Mouse (Mus musculus) thymus, postnatal 10 days (tissue): ENCODE measurements around the gene Sema3f.

Experiments
- DNase-seq, 2 experiments: peaks; one replicate each; pipeline ENCODE4 v3.0.0; 2021; ENCODE audit warnings: low spot score in 2 of 2

Sema3f gene

DNA sequence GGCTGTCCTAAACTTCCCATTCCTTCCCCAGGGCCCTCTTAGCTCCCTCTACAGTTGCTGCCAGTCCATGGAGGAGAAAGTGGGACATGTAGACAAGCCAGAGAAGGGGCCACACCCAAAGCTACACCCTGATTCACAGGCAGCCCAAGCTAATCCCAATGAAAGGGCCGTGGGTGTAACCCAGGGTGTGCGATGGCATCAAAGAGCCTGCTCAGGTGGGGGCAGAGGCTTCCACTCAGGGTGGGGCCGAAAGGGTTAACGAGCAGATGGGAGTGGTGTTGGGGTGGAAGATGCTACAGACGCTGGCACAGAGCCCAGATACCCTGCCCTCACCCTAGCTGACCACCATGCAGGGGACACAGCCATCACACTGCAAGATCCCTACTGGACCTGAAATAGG is 17.5 kb downstream of the Sema3f start:
- DNase-seq = no peak

DNA sequence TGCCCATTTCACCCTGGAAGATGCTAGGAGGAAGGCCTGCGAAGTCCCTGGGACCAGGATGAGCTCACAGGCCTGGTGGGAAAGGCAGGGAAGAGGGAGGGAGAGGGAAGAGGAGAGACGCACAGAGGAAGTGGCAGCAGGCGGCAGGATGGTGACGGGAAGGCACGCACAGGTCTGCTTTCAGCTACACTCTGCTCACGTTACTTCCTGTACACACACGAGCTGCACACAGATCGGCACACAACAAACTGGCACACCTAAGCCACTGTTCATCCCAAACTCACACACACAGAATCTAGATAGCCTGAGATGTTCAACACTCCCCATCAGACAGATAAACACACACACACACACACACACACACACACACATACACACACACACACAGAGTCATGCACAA is 19.9 kb downstream of the Sema3f start:
- DNase-seq = no peak

DNA sequence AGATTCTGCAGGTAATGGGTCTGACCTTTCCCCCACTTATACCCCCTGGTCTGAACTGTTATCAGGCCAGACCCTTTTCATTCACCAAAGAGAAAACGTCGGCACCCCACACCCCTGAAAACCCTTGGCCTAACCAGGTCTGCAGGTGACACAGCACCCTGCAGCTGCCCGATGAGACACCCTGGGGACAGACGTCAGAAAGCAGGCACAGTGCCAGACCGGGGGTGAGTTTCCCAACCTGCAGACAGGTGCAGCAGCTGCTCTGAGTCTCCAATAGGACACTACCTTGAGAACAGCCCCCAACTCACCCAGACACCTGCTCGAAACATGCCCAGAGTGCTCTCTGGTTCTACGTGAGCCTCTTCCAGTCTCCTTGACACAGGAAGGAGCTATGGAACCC is 21.3 kb downstream of the Sema3f start:
- no peak for DNase-seq

DNA sequence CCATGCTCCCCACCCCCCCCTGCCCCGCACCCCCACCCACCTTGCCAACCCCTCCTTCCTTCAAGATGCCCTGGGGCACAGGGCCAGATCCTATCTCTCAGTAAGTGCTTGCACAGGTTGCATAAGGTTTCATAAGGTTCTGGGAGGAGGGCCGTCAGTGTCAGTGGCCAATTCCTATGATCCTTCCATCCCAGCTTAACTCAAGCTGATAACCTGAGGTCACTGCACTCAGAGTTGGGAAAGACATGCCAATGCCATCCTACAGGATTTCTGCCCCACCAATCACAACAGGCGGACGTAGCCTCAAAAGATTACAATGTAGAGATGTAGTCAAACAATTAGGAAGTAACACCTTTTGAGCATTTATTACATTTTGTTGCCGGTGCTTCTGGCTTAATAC is 21.9 kb downstream of the Sema3f start:
- no peak for DNase-seq

DNA sequence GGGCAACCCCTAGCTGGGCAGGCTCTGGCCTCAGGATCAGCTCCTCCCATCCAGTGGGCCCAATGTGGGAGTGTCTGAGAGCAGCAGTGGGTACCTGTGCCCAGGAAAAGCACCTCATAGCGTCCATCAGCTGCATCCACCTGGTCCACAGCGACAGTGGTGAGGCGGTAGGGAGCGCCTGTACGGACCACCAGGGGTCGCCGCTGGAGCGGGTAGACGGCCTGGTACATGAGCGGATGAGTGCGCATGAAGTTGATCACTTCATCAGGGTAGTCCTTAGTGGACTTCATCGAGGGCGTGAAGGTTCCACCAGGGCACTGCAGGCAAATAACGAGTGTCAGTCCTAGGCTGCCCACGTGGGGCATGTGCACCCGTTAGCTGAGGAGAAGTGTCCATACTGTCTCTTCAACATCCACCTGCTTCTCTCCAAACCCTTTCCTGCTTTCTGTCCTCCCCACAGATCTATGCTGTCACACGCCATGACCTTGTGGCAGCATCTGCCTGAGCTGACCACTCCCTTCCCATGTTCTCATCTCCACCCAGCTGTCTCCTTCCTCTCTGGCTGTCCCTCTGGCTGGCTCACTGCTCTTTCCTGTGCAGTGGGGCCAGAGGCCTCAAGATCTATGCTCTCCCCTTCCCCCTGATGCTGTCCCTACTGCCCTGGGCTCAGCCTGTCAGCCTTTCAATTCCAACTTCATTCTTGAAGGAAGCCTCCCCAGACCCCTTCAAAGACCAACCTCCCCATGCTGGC is 24.9 kb downstream of the Sema3f start:
- peak; percentile 50 to 83 for DNase-seq

DNA sequence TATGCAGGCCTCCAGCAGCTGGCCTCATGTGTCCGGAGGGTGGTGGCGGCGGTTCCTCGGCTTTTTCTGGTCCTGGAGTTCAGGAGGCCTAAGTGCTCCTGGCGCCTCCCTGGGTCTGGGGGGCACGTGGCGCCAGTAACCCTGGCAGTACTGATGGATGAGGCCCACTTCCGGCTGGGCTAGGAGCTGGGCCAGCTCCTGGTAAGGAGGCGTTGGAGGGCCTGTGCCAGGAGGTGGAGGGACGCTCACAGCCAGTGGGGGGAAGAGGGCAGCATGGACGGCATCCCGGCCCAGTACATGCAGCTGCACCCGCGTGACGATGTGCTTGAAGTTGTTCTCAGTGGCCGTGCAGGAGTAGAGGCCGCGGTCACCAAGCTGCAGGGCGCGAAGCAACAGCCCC is 27.9 kb downstream of the Sema3f start:
- DNase-seq = no peak

DNA sequence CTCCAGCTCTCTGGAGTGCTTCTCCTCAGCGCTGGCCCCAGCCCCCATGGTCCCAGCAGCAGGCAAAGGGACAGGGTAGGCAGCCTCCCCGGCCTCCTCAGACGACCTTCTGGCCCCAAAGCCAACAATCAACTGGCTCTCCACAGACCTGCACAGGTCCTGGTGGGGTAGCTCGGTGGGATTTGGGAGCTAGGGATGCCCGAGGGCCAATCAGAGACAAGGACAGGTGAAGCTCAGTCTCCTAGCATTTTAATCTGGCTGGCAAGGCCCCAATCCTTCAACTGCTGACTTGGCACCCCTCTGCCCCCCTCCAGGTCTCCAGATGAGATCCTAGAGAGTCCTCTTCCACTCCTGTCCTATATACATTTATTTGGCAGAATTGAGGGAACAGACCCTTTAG is 30.8 kb downstream of the Sema3f start, which contains the start of gene Gnat1:
Gene Gnat1 (minus strand): TSS at position 212 of the 400 bp plus-strand sequence.
- DNase-seq = no peak

DNA sequence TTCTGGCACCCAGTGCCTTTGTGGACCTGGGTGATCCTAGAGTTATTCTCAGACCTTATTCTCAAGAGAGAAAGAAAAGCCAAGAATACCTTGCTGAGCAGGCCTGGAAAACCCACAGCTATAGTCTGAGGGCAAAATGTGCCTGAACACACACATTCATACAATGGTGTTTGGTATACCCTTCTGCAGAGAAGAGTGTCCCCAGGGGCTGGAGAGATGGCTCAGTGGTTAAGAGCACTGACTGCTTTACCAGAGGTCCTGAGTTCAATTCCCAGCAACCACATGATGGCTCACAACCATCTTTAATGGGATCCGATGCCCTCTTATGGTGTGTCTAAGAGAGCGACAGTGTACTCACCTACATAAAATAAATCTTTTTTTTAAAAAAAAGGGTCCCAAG is 31.4 kb downstream of the Sema3f start:
- DNase-seq = no peak

DNA sequence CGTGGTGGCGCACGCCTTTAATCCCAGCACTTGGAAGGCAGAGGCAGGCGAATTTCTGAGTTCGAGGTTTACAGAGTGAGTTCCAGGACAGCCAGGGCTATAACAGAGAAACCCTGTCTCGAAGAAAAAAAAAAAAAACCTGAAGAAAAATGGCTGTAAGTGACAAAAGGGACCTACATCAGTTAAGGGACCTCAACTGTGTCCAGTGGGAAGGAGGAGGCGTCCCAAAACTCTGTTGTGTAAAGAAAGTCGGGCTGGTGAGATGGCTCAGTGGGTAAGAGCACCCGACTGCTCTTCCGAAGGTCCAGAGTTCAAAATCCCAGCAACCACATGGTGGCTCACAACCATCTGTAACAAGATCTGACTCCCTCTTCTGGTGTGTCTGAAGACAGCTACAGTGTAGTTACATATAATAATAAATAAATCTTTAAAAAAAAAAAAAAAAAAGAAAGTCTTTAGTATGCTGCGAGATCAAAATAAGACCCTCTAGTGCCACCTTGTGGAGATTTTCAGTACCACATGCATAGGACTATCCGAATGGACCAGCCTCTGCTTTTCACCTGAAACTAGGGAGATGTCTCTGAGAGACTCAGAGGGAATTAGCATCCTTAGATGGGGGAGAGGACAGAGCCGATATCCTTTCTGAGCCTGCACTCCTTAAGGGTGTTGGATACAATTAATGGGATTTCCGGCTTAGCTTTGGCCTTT is 32.3 kb downstream of the Sema3f start:
- DNase-seq = peak; percentile 59 to 82

DNA sequence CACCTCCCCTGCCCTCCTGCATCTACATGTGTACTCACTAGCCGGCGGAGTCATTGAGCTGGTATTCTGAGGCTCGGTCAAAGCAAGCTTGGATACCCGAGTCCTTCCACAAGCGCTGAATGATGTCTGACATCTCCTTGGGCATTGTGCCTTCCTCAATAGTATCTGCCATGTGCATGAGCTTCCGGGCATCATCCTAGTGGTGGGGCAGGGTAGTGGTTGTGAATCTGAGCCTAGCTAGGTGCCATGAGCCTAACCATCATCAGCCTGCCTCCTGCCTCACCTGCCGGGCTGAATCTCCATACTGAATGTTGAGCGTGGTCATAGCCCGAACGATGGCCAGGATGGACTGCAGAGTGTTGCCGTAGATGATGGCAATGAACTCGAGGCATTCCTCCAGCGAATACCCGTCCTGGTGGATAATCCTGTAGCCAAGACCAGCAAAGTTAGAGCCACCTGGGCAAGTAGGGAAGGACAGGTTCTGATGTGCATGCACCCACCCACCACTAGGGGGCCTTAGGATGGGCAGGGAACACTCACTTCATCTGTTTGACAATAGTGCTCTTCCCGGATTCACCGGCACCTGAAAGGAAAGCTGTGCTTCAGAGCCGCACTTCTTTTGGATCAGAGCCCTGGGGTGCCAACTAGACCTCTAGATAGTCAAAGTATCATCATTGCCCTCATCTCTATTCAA is 33.0 kb downstream of the Sema3f start:
- peak; percentile 37 to 73 for DNase-seq

DNA sequence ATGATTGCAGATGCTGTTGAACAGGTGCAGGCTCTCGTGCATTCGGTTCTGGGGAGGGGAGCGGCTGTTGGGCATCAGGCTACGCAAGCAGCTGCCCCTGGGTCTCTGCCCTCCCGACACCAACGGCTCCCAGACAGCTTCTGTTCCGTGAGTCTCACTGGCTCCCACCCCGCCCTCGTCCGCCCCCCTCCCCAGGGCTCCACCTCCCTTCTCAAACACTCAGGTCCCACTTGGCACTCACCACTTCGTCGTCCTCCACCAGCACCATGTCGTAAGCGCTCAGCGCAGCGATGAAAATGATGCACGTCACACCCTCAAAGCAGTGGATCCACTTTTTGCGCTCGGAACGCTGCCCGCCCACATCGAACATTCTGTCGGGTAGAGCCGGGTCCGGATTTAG is 34.0 kb downstream of the Sema3f start:
- DNase-seq = no peak

DNA sequence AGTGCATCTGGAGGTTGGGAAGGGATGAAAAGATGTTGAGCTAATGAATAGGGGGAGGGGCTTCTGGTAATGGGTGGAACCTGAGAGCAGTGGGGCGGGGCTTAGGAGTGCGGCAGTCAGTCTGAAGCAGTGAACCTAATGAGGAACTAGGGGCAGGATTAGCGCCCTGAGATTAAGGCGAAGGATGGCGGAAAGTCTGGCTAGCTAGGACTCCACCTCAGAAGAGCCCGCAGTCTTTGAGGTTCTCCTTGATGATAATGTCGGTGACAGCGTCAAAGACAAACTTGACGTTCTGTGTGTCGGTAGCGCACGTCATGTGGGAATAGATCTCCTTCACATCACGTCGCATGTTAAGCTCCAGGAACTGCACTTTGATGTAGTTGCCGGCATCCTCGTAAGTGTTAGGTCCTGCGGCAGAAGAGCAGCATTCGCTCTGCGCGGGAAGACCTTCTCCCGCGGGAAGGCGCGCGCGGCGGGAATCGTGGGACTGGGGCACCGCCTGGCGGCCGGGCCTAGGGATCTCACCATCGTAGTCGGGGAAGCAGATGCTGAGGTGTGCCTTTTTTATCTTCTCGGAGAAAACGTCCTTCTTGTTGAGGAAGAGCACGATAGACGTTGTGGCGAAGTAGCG is 34.5 kb downstream of the Sema3f start:
- DNase-seq = peak; percentile 42 to 66

DNA sequence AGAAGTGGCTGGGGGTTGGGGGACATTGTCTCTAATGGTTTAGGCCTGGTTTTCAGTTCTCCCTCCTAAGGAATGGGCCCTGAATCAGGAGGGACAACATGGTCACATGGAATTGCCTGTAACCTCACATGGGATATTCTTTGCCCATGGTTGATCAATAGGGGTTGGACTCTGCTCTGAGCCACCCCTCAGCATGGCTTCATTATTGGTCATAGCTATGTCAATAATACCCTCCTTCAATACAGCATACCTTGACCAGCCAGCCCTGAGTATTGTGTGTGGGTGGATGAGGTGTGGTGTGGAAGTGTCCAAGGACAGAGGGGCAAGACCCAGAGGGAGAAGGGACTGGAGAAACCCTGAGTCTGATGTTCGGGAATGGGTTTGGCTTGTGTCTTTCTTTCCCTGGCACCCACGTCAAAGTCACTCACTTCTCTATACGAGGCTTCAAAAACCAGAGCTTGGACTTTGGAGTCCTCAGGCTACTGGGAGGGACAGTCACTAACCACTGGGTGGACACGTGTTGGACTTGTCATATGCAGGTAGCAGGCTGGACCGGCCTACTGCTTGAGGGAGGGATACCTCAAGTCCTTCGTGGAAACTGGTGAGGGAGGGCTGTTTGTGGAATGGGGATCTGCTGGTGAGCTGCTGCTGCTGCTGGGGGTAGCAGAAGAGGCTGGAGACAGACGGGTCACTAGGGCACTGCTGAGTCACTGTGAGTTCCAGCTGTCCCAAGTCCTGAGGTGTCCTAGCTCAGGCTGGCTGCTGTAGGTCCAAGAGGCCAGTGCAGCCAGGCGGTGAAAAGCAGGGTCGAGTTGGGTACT is 35.5 kb downstream of the Sema3f start:
- no peak for DNase-seq

DNA sequence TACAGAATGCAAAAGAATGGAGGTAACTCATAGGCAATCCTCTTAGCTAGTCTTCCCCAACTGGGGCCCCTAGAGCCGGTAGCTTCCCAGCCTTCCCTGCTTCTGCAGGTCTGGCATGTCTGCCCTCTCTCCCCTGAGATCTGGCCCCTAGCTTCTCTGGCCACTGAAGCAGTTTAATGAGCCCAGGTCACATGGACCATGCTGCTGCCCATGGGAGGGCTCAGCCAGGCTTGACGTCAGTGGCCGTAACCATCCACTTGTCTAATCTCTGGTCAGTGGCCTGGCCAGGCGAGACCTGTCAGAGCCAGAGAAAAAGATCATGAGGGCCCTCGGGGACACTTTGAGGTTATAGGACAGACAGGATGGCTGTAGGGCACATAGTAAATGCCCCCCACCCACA is 40.0 kb downstream of the Sema3f start:
- DNase-seq = no peak

DNA sequence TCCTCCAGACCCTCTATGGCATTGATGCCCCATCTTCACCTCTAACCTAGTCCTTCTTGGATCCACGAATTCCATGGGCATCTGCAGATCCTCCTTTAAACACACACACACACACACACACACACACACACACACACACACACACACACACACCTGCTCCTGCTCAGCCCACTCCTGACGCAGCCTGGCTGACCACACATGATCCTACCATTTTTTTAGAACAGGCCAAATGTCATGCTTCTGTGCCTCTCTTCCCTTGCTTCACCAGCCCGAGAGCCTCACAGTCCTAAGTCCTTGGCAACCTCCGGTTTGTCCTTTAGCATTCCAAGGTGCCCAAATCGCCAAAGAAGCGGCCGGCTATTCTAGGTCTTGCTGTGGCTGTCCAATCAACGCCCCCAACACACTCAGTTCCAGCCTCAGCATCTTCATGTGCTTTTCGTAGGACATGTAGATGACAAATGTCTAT is 40.8 kb downstream of the Sema3f start, which contains the start of gene Slc38a3:
Gene Slc38a3 (minus strand): TSS at position 51 of the 466 bp plus-strand sequence.
- DNase-seq = no peak

DNA sequence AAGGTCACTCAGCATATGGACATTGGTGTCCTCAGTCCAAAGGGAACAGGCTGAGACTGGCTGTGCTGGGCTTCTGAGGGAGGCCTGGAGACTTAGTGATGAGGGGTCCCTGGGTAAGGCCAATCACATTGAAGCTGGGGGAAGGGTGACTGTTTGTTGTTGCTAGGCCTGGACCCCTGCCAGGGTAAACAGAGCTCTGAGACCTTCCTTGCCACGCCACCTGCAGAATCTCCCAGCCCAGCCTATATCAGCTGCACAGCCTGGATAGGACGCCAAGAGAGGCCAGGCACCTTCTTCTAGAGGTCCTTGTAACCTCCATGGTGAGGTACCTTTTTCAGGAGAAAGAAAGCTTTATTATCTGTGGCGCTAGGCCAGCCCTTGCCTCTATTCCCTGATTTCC is 41.4 kb downstream of the Sema3f start:
- no peak for DNase-seq

DNA sequence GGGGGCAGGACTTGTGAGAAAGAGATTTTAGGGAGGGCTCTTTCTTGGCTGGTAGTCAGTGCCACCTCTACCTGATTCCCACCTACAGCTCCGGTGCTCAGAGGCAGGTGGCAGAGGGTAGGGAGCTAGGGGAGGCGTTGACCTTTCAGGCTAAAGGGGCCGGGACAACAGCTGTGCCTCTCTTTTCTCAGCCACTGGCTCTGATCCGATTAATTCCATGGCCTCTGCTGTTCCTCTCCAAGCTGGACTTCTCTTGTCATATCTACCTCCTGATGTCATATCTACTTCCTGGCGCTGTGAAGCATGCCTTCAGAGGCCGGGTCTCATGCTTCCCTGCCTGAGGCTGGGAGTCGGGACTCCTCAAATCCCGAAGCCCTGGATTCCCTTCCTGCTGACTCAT is 42.3 kb downstream of the Sema3f start:
- DNase-seq = no peak

DNA sequence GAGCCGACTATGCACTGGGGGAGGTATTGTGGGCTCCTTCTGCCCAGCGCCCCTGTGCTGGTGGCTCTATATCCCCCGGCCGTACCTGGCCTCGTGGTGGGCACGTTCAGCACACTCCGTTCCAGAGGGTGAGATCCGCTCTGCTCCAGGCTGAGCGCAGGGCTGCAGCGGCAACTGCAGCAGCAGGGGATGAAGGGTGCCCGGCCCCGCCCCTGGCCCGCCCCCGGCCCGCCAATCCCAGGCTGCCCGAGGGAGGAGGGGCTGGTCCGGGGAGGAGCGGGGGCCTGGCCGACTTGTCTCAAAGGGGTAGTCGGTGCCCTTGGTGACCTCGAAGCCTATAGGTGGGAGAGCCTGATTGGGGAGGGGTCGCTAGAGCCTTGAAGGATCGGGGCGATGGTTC is 43.1 kb downstream of the Sema3f start:
- no peak for DNase-seq

DNA sequence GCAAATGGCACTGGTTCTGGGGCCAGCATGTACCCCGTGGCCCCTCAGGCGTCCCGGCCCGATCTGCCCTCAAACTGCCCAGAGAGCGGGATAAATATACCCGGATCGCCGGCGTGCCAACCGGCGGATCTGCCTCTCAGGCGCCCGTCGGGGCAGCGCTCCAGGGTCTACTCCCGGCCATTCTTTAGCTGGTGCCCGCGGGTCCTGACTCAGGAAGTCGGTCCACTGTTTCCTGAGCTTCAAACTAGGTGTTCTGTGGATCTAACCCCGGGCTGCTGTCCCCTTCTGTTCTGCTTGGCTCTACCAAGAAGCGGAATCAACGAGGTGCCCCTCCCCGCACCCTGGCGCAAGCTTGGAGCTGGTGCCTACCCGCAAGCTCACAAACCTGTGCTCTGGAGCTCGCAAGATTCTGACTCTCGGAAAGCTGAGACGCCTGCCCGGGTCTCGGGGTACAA is 43.5 kb downstream of the Sema3f start:
- no peak for DNase-seq

DNA sequence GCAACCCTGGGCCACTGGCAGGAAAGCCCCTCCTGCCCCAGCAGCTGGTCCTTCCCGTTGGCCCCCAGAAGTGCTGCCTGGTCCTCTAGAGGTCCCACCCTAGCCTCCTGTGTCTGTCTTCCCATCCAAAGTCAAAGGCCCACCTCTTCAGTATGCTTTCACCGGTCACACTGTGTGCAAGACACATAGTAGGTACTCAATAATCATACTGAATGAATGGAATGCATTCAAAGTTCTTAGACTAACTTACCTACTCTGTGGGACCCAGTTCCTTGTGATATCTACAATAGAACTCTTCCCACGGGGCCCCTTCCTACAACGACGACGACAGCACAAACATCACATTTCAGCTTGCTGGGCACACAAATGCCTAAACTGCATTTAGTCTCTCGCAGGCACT is 45.0 kb downstream of the Sema3f start:
- DNase-seq = no peak

DNA sequence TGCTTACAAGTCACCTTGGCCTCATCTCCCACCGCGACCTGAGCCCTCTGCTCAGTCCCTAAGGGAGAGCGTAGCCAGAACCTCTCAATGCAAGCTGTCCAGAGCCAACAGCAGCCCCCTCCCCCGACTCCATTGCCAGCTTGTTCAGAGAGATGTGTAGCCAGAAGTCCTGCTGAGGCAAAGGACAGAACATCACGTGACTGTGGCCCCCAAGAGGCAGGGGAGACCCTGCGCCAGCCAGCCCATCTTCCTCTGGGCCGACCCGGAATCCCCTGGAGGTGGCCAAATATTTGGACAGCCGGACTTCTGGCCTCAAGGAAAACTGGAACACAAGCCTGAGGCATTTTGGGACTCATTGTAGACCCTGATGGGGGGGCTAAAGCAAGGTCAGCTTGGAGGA is 46.8 kb downstream of the Sema3f start:
- DNase-seq = no peak
